Mouse (Mus musculus) T-helper 1 cell (primary cell): ENCODE data around the gene Kpna1.

ENCODE experiments used
- in situ Hi-C: fragments of 300-600 bp; cut with MboI, MseI; formaldehyde crosslinking; loops from one replicate; pipeline ENCODE4 v1.15.1; 2025; ENCODE audit warnings: high pct_unique_total_duplicates

Gene Kpna1

GRCm38 (mm10) chr16:36068356-36068755 is 89.8 kb downstream of the Kpna1 start:
- in situ Hi-C loops: loop anchor here (25.0 kb wide), 1 partner anchor 1819 kb away; no protein-coding TSS in a partner anchor

- in situ Hi-C loops: loop anchor here (25.0 kb wide), 1 partner anchor 1817 kb away; no protein-coding TSS in a partner anchor
Observed at GRCm38 (mm10) chr16:36069819-36070575, 91.4 kb downstream of the Kpna1 start.

GRCm38 (mm10) chr16:36071071-36071449 is 92.5 kb downstream of the Kpna1 start:
- in situ Hi-C loops: loop anchor here (25.0 kb wide), 1 partner anchor 1816 kb away; no protein-coding TSS in a partner anchor

GRCm38 (mm10) chr16:36071450-36072379 is 93.2 kb downstream of the Kpna1 start, which contains the start of the genes Fam162a and Ccdc58:
Gene Fam162a (minus strand): TSS chr16:36071594.
Gene Ccdc58 (plus strand): TSS chr16:36071685.
- in situ Hi-C loops: loop anchor here (25.0 kb wide), 1 partner anchor 1816 kb away; no protein-coding TSS in a partner anchor

GRCm38 (mm10) chr16:36072410-36073011 is 94.0 kb downstream of the Kpna1 start:
- in situ Hi-C loops: loop anchor here (25.0 kb wide), 1 partner anchor 1815 kb away; no protein-coding TSS in a partner anchor

GRCm38 (mm10) chr16:36074772-36075171 is 96.2 kb downstream of the Kpna1 start:
- in situ Hi-C loops: loop anchor here (25.0 kb wide), 1 partner anchor 1813 kb away; no protein-coding TSS in a partner anchor

- in situ Hi-C loops: no loop called here
Observed at GRCm38 (mm10) chr16:36079916-36080315, 101.4 kb downstream of the Kpna1 start.
